Mouse (Mus musculus): ENCODE data around the gene Igflr1.

The Igflr1 gene

DNA sequence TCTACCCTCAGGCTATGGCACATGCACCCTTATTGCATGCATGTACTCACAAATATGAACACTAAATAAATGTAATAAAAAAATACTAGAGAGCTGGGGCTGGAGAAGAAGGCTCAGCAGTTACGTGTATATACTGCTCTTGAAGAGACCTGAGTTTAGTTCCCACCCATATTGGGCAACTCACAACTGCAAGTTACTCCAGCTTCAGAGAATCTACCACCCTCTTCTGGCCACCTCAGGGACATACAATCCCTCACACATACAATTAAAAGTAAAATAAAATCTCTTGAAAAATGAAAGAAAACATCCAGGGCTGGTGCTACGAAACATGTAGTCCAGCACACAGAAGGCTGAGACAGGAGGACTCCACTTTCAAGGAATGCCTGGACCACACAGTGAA, 49.2 kb downstream of the Igflr1 start:
- no peak for DNase-seq

DNA sequence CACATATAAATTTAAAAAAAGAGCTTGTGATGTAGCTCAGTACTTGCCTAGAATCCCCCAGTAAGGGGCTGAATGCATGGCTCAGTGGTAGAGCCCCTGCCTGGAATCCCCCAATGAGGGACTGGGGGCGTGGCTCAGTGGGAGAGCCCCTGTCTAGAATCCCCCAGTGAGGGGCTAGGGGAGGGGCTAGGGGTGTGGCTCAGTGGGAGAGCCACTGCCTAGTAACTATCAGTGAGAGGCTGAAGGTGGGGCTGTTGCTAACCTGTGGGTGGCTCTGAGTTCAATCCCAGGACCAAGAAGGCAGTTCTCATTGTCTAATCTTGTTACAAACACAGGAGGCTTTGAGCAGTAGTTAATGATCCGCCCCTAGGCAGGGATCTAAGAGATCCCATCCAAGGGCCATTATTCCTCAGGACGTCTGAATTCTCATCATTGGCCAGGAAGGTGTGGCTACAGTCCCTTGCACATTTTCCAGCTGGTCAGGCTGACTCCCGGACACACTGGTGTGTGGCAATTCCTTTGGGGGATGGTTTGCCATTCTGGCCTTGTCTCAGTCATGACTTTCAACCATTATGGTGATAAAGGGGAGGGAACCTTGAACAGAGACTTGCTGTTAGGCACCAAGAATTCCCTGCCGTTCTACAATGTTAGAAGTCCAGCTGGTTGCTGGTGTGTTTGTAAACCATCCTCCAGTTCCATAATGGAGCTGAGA, 50.0 kb downstream of the Igflr1 start:
- no peak for DNase-seq
